Mouse (Mus musculus) liver, postnatal 0 days (tissue): ENCODE data around the gene Ccdc114.

Experiments
- CTCF ChIP-seq: sonication (generic); IDR thresholded peaks from 2 replicates; pipeline ENCODE4 v1.5.1; 2016; ENCODE audit warnings: antibody characterized with exemption, low read depth
- EP300 ChIP-seq: IDR thresholded peaks from 2 replicates; pipeline ENCODE4 v1.6.1; 2016; ENCODE audit warnings: antibody characterized with exemption, low read depth, mild to moderate bottlenecking

DNA sequence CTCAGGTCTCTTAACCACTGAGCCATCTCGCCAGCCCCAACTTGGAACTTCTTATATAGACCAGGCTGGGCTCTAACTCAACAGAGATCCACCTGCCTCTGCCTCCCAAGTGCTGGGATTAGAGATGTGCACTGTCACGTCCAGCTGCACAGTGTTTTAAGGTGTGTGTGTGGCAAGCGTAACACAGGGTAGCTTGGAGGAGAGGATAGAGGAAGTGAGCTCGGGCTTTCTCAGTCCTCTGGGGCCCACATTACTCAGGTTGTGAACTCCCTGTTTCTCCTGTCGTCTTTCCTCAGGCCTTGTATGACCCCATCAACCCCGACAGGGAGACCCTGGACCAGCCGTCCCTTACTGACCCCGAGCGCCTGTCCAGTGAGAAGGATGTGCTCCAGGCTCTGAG, 17.2 kb upstream of the Ccdc114 start:
- TF ChIP-seq EP300 (no peak), CTCF (no peak)
